Mouse (Mus musculus) heart, postnatal 0 days (tissue): ENCODE data around the gene Yy1. TPM values are rescaled to one million over a fixed set of nuclear protein-coding genes. Genes with fewer than 3 reads are reported as not detected.
A peak's percentile ranks its signal among the peaks of the same experiment; 100 is the strongest.

ENCODE experiments used
- ATAC-seq: fragments of 200-750 bp; cut with Nextera tagmentation; 2 replicates; pipeline ENCODE4 v1.8.0; 2017; ENCODE audit warnings: low read depth, moderate number of reproducible peaks, moderate library complexity; ENCODE audit not compliant: insufficient read depth
- DNase-seq: peaks from one replicate; pipeline ENCODE4 v3.0.0-alpha.2; 2016; ENCODE audit warnings: low spot score
- H3K27ac ChIP-seq: fragments of 300-500 bp; sonication (generic); 2 replicates; pipeline ENCODE4 v1.5.1; 2014; ENCODE audit warnings: low read depth, mild to moderate bottlenecking
- H3K27me3 ChIP-seq: fragments of 300-500 bp; sonication (generic); 2 replicates; pipeline ENCODE4 v1.6.1; 2014; ENCODE audit warnings: low read length, mixed read lengths; ENCODE audit not compliant: control insufficient read depth, insufficient read depth
- H3K36me3 ChIP-seq: fragments of 300-500 bp; sonication (generic); replicated peaks from 2 replicates; pipeline ENCODE4 v1.6.1; 2014; ENCODE audit warnings: low read length, mixed read lengths; ENCODE audit not compliant: control insufficient read depth, insufficient read depth
- H3K4me1 ChIP-seq: fragments of 300-500 bp; sonication (generic); 2 replicates; pipeline ENCODE4 v1.6.1; 2014; ENCODE audit warnings: antibody characterized with exemption; ENCODE audit not compliant: control insufficient read depth, insufficient read depth
- H3K4me2 ChIP-seq: fragments of 300-500 bp; sonication (generic); 2 replicates; pipeline ENCODE4 v1.6.1; 2014; ENCODE audit warnings: low read depth, mild to moderate bottlenecking, low read length, moderate library complexity
- H3K4me3 ChIP-seq: fragments of 300-500 bp; sonication (generic); 2 replicates; pipeline ENCODE4 v1.5.1; 2014; ENCODE audit warnings: low read depth, low read length
- H3K9ac ChIP-seq: fragments of 300-500 bp; sonication (generic); replicated peaks from 2 replicates; pipeline ENCODE4 v1.6.1; 2014; ENCODE audit warnings: low read depth, low read length, mixed read lengths
- H3K9me3 ChIP-seq: fragments of 300-500 bp; sonication (generic); replicated peaks from 2 replicates; pipeline ENCODE4 v1.6.1; 2016; ENCODE audit warnings: low read length; ENCODE audit not compliant: control insufficient read depth
- CTCF ChIP-seq: IDR thresholded peaks from 2 replicates; pipeline ENCODE4 v1.5.1; 2016; ENCODE audit warnings: antibody characterized with exemption, control low read depth, low read depth
- EP300 ChIP-seq: IDR thresholded peaks from 2 replicates; pipeline ENCODE4 v1.6.1; 2016; ENCODE audit warnings: antibody characterized with exemption, low read depth
- WGBS: fragments of 180-500 bp; shearing (Covaris S2); extraction: QIAGEN DNeasy Blood & Tissue Kit; methylation state at CpG from one replicate; pipeline ENCODE4 v1.1.7; 2014; 5-methylcytosine and 5-hydroxymethylcytosine counted together
- polyA plus RNA-seq: library from polyadenylated mRNA; unstranded; fragments of >200 nt; fragmentation: Nextera tagmentation; extraction: Ambion mirVana; gene quantifications from 2 replicates; pipeline ENCODE4 v1.2.1, GENCODE M21; 2015
- total RNA-seq: library from RNA; depleted of rRNA; stranded (reverse); fragments of >200 nt; gene quantifications from 2 replicates; pipeline ENCODE4 v1.2.3, GENCODE M21; 2014; ENCODE audit warnings: low replicate concordance

Yy1 gene
- total and polyA plus RNA-seq, 2 experiments from 2014 or later = 7.6 to 21.5 TPM

DNA sequence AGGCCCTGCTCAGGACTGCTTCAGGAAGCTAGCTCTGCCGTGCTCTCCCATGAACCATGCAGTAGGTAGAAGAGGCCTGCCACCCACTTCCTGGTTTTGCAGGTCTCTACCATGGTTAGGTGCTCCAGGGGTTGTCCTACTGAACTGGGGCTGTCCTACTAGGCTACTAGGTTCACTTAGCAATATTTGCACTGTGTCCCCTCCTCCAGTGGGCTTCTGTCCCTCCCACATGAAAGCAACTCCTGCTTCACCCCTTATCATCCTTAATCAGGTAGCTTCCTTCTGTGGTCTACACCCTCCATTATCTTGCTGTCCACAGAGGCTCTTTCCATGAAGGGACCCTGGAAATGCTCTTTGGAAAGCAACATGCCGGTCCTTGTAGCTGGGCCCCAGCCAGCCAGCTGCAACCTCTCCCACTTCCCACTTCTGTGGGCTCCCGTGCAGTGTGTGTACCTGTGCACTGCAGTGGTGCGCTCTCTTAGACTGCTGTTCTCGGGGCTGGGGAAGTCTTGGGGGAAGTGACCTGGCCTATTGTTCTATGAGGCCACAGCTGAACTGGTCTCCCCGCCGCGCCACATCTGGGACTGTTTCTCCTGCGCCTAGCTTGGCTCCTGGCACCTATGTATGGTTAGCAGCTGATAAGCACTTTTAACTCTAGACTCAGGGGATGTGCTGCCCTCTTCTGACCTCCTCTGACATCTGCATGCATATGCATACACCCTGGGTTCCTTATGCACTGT is 29.5 kb upstream of the Yy1 start:
- H3K36me3 ChIP-seq = no peaks in the 10 kb centered on the region
- H3K9me3 ChIP-seq = no peaks in the 10 kb centered on the region
- 41% methylated on average over 9 of the region's 9 CpGs for WGBS
- TF ChIP-seq CTCF (peak; percentile 59), EP300 (no peak)
- no peak overlapping the region for H3K4me2 ChIP-seq
- no peaks in the 10 kb centered on the region for H3K27me3 ChIP-seq
- peak; percentile 47 for DNase-seq
- ATAC-seq = peak; percentile 42
- H3K27ac ChIP-seq = peak overlapping the region; percentile 19; the same call in 1 of the 2 replicates
- no peak overlapping the region for H3K4me3 ChIP-seq
- no peak overlapping the region for H3K9ac ChIP-seq
- peaks cover 11% of the 10 kb centered on the region; the same call in 1 of the 2 replicates for H3K4me1 ChIP-seq

DNA sequence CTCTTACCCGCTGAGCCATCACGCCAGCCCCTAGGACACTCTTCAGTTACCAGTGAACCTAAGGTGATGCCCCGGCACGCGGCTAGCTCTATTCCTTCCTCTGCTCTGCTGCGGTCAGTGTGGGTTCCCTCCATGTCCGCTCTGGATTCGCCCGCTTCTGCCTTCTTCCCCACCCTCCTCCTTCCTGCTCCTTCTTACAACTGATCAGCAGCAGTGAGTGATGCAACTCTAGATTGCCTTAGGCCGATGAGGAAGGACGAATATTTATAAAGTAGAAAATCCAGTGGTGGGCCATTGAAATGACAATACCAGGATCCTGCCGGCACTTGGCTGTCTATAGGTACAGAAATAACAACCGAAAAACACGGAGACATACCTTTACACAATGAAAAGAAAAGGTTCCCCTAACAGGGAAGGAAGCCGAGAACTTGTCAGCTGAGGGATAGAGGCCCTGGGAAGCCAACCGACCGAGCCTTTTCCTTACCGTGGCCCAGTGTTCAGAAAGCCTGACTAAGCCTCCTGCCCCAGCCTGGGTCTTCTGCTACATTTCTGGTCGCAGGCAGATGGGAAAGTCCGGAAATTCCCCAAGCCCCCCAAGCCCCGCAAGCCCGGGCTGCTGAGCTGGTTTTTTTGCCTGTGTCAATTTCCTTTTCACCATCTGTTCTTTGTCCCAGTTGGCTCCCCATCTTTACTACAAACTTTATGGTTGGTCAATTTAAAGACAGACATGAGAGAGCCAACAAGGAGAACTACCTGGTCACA is 27.7 kb upstream of the Yy1 start:
- H3K27ac ChIP-seq = peak overlapping the region; percentile 86
- no peaks in the 10 kb centered on the region for H3K27me3 ChIP-seq
- 68% methylated on average over 22 of the region's 22 CpGs for WGBS
- no peaks in the 10 kb centered on the region for H3K9me3 ChIP-seq
- H3K36me3 ChIP-seq = no peaks in the 10 kb centered on the region
- DNase-seq (no peak), ATAC-seq (no peak)
- H3K4me1 ChIP-seq = peaks cover 11% of the 10 kb centered on the region; the same call in 1 of the 2 replicates
- peak overlapping the region; percentile 59 for H3K9ac ChIP-seq
- TF ChIP-seq EP300 = no peak
- no peak for TF ChIP-seq CTCF
- peak overlapping the region; percentile 67 for H3K4me2 ChIP-seq
- peak overlapping the region; percentile 44 for H3K4me3 ChIP-seq

DNA sequence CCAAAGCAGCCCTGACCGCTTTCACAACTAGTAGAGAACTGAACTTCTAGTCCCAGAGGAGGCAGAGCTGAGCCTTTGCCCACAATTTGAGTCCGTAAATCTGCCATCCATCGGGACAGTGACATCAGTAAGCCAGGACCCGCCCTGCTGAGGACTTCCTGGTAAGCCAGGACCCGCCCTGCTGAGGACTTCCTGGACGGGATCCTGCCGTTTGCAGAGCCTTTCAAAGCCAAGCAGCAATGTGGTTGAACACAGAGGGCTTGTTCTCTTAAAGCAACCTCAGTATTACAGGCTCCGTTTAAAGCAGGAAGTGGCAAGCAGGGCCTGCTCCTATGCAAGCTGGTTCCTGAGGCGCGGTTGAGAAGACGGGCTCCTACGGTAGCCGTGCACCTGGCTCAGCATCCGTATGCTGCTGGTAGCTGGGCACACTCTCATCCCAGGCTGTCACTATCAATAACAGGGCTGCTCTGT is 27.0 kb upstream of the Yy1 start:
- peaks cover 11% of the 10 kb centered on the region; the same call in 1 of the 2 replicates for H3K4me1 ChIP-seq
- no peaks in the 10 kb centered on the region for H3K27me3 ChIP-seq
- no peaks in the 10 kb centered on the region for H3K9me3 ChIP-seq
- 18% methylated on average over 14 of the region's 14 CpGs for WGBS
- H3K4me3 ChIP-seq = peak overlapping the region; percentile 44
- TF ChIP-seq CTCF = no peak
- peak; percentile 65; the same call in 1 of the 2 replicates for TF ChIP-seq EP300
- no peaks in the 10 kb centered on the region for H3K36me3 ChIP-seq
- H3K4me2 ChIP-seq = peak overlapping the region; percentile 67
- peak overlapping the region; percentile 86 for H3K27ac ChIP-seq
- peak overlapping the region; percentile 59 for H3K9ac ChIP-seq
- peak; percentile 77 for DNase-seq
- peak; percentile 81 for ATAC-seq

DNA sequence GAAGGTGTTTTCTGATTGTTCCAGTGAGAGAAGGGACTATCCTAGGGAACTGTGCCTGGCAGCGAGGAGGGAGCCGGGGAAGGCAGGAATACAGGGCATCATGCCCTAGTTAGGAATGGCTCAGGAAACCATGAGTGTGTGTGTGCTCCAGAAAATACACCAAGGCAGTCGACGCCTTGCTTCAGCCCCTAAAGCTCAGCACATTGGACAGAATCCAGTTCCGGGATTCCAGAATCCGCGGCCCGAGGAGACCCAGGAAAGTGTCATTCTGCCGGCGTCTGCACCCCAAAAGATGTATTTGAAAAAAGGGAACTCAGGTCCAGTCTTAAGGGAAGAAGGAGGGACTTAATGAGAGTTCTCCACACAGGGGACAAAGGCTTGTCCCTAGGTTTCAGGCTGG is 26.5 kb upstream of the Yy1 start:
- Histone ChIP-seq H3K27me3 (no peaks in the 10 kb centered on the region), H3K4me3 (peak overlapping the region; percentile 44), H3K4me2 (peak overlapping the region; percentile 67), H3K36me3 (no peaks in the 10 kb centered on the region), H3K9me3 (no peaks in the 10 kb centered on the region), H3K27ac (peak overlapping the region; percentile 86), H3K9ac (peak overlapping the region; percentile 59), H3K4me1 (peaks cover 11% of the 10 kb centered on the region; the same call in 1 of the 2 replicates)
- 46% methylated on average over 10 of the region's 10 CpGs for WGBS
- DNase-seq (no peak), ATAC-seq (peak; percentile 18; the same call in 1 of the 2 replicates)
- no peak for TF ChIP-seq EP300
- no peak for TF ChIP-seq CTCF

DNA sequence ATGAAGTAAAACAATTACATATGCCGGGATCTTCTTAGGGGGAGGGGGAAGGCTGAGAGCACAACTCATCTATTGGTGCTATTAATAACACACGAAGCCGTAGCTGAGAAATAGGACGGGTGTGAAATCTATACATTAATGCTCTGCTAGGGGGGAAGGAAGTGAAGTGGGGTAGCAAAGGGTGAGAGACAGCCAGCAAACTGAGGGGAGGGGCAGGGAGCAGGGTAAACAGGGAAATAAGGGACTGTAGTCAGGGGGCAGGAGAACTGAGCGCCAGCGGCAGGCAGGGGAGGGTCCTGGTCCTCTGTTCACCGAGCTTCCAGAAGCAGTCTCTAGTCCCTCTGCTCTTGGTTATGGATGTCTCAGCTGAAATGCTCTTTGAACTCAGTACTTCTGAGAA is 25.9 kb upstream of the Yy1 start:
- ATAC-seq = no peak
- peak overlapping the region; percentile 59; the same call in 1 of the 2 replicates for H3K9ac ChIP-seq
- no peak overlapping the region for H3K4me3 ChIP-seq
- peak overlapping the region; percentile 67 for H3K4me2 ChIP-seq
- no peaks in the 10 kb centered on the region for H3K9me3 ChIP-seq
- peak overlapping the region; percentile 86 for H3K27ac ChIP-seq
- WGBS = 21% methylated on average over 7 of the region's 7 CpGs
- no peaks in the 10 kb centered on the region for H3K36me3 ChIP-seq
- TF ChIP-seq CTCF = no peak
- no peak for TF ChIP-seq EP300
- H3K27me3 ChIP-seq = no peaks in the 10 kb centered on the region
- no peak for DNase-seq
- H3K4me1 ChIP-seq = peaks cover 11% of the 10 kb centered on the region; the same call in 1 of the 2 replicates
